Mouse (Mus musculus) kidney, embryonic 16.5 days (tissue): ENCODE measurements at regions not wholly inside any gene's neighbourhood (a gene's known extent, or its start where the extent isn't known, plus 50 kb on each side); places are given as distances from the start of the nearest gene placed in this dataset. TPM values are rescaled to one million over a fixed set of nuclear protein-coding genes. Genes with fewer than 3 reads are reported as not detected.

Experiments
- ATAC-seq: fragments of 200-750 bp; cut with Nextera tagmentation; 2 replicates; pipeline ENCODE4 v1.8.0; 2017; ENCODE audit warnings: moderate TSS enrichment; ENCODE audit not compliant: low FRiP score, low TSS enrichment
- H3K27ac ChIP-seq: fragments of 300-500 bp; sonication (generic); 2 replicates; pipeline ENCODE4 v1.5.1; 2014; ENCODE audit warnings: low read length
- H3K27me3 ChIP-seq: fragments of 300-500 bp; sonication (generic); 2 replicates; pipeline ENCODE4 v1.6.1; 2014; ENCODE audit warnings: low read length, control low read depth, mixed read lengths; ENCODE audit not compliant: insufficient read depth
- H3K36me3 ChIP-seq: fragments of 300-500 bp; sonication (generic); 2 replicates; pipeline ENCODE4 v1.6.1; 2014; ENCODE audit warnings: low read length, control low read depth, mixed read lengths; ENCODE audit not compliant: insufficient read depth
- H3K4me1 ChIP-seq: fragments of 300-500 bp; sonication (generic); 2 replicates; pipeline ENCODE4 v1.6.1; 2014; ENCODE audit warnings: low read length, control low read depth, mixed read lengths; ENCODE audit not compliant: insufficient read depth
- H3K4me2 ChIP-seq: fragments of 300-500 bp; sonication (generic); replicated peaks from 2 replicates; pipeline ENCODE4 v1.6.1; 2014; ENCODE audit warnings: low read depth, low read length
- H3K4me3 ChIP-seq: fragments of 300-500 bp; sonication (generic); 2 replicates; pipeline ENCODE4 v1.5.1; 2014; ENCODE audit warnings: mild to moderate bottlenecking, low read length
- H3K9ac ChIP-seq: fragments of 300-500 bp; sonication (generic); replicated peaks from 2 replicates; pipeline ENCODE4 v1.6.1; 2014; ENCODE audit warnings: low read length
- H3K9me3 ChIP-seq: fragments of 300-500 bp; sonication (generic); 2 replicates; pipeline ENCODE4 v1.6.1; 2016; ENCODE audit warnings: low read length, control low read depth
- WGBS: fragments of 180-500 bp; shearing (Covaris S2); extraction: QIAGEN DNeasy Blood & Tissue Kit; methylation state at CpG from one replicate; pipeline ENCODE4 v1.1.7; 2014; 5-methylcytosine and 5-hydroxymethylcytosine counted together
- microRNA-seq: library from miRNA; unstranded; fragments of <30 nt; microRNA quantifications from one replicate; pipeline ENCODE4, GENCODE M21; 2016

- no peaks in the 10 kb centered on the region for H3K27me3 ChIP-seq
- no peak overlapping the region for H3K4me2 ChIP-seq
- 91% methylated on average over 5 of the region's 5 CpGs for WGBS
- no peak overlapping the region for H3K9ac ChIP-seq
- no peak overlapping the region for H3K4me3 ChIP-seq
- no peaks in the 10 kb centered on the region for H3K9me3 ChIP-seq
- H3K36me3 ChIP-seq, result no peaks in the 10 kb centered on the region
- no peak overlapping the region for H3K27ac ChIP-seq
- ATAC-seq, result no peak
- H3K4me1 ChIP-seq, result 0 out of 2 replicates have a peak, but pooled peaks cover 3% of the 10 kb centered on the region
Measured at GRCm38 (mm10) chr3:151384850-151385249, 52.8 kb upstream of the Adgrl4 start.

GRCm38 (mm10) chr3:151386103-151386502 lies 51.6 kb upstream of the Adgrl4 start:
- Histone ChIP-seq H3K27ac (no peak overlapping the region), H3K36me3 (no peaks in the 10 kb centered on the region), H3K4me2 (no peak overlapping the region), H3K27me3 (no peaks in the 10 kb centered on the region), H3K4me1 (0 out of 2 replicates have a peak, but pooled peaks cover 7% of the 10 kb centered on the region), H3K9ac (no peak overlapping the region), H3K9me3 (no peaks in the 10 kb centered on the region), H3K4me3 (no peak overlapping the region)
- ATAC-seq, result no peak
- WGBS, result 72% methylated on average over 5 of the region's 5 CpGs

Small RNA genes in the stretch of these regions (microRNA-seq; reads per million reads assigned to microRNA genes)
- not detected for gene Mir3963
